Mouse (Mus musculus): ENCODE data around the gene Pglyrp2. TPM values are rescaled to one million over a fixed set of nuclear protein-coding genes. Genes with fewer than 3 reads are reported as not detected.

Pglyrp2 gene
- 0.07 TPM in 1 of 2 replicates, not detected in the other for polyA plus RNA-seq (2016; fragmentation: Nextera tagmentation; extraction: Ambion mirVana)

GRCm38 (mm10) chr17:32424034-32424433, at the start of gene Pglyrp2:
Pglyrp2 (minus strand) TSS chr17:32424167.
- no peaks in the 10 kb centered on the region for H3K27me3 ChIP-seq (ENCODE audit: poor library complexity, severe bottlenecking)
- no peak within 1 kb of the TSS for H3K27ac ChIP-seq
- 82% methylated on average over 2 of the region's 2 CpGs for WGBS
- no peaks in the 10 kb centered on the region for H3K9me3 ChIP-seq
- no peaks in the 10 kb centered on the region for H3K4me1 ChIP-seq
- DNase-seq (ENCODE audit: extremely low spot score, low spot score): no peak
- H3K36me3 ChIP-seq (replicated peaks): no peaks in the 10 kb centered on the region
- no peak within 1 kb of the TSS for H3K4me3 ChIP-seq

- Histone ChIP-seq H3K4me3 (no peak overlapping the region), H3K27me3 (ENCODE audit: poor library complexity, severe bottlenecking) (no peaks in the 10 kb centered on the region), H3K9me3 (no peaks in the 10 kb centered on the region), H3K27ac (no peak overlapping the region), H3K36me3 (replicated peaks) (no peaks in the 10 kb centered on the region), H3K4me1 (no peaks in the 10 kb centered on the region)
- DNase-seq (ENCODE audit: extremely low spot score, low spot score): no peak
- WGBS: 70% methylated on average over 7 of the region's 7 CpGs
Observed at GRCm38 (mm10) chr17:32472176-32472575, 48.2 kb upstream of the Pglyrp2 start.

GRCm38 (mm10) chr17:32470795-32471194, 46.8 kb upstream of the Pglyrp2 start:
- no peak overlapping the region for H3K4me3 ChIP-seq
- no peaks in the 10 kb centered on the region for H3K9me3 ChIP-seq
- H3K27me3 ChIP-seq (ENCODE audit: poor library complexity, severe bottlenecking): no peaks in the 10 kb centered on the region
- no peak overlapping the region for H3K27ac ChIP-seq
- no peak for DNase-seq (ENCODE audit: extremely low spot score, low spot score)
- 83% methylated on average over 4 of the region's 4 CpGs for WGBS
- H3K4me1 ChIP-seq: no peaks in the 10 kb centered on the region
- no peaks in the 10 kb centered on the region for H3K36me3 ChIP-seq (replicated peaks)

GRCm38 (mm10) chr17:32468494-32468893, 44.5 kb upstream of the Pglyrp2 start:
- no peaks in the 10 kb centered on the region for H3K27me3 ChIP-seq (ENCODE audit: poor library complexity, severe bottlenecking)
- H3K4me1 ChIP-seq: no peaks in the 10 kb centered on the region
- no peak for DNase-seq (ENCODE audit: extremely low spot score, low spot score)
- no peaks in the 10 kb centered on the region for H3K9me3 ChIP-seq
- H3K4me3 ChIP-seq: no peak overlapping the region
- 50% methylated on average over 7 of the region's 7 CpGs for WGBS
- H3K36me3 ChIP-seq (replicated peaks): no peaks in the 10 kb centered on the region
- H3K27ac ChIP-seq: no peak overlapping the region

- no peak overlapping the region for H3K27ac ChIP-seq
- no peak overlapping the region for H3K4me3 ChIP-seq
- H3K36me3 ChIP-seq (replicated peaks): no peaks in the 10 kb centered on the region
- peaks cover 12% of the 10 kb centered on the region for H3K4me1 ChIP-seq
- 57% methylated on average over 2 of the region's 2 CpGs for WGBS
- peaks cover 24% of the 10 kb centered on the region for H3K27me3 ChIP-seq (ENCODE audit: poor library complexity, severe bottlenecking)
- no peaks in the 10 kb centered on the region for H3K9me3 ChIP-seq
- no peak for DNase-seq (ENCODE audit: extremely low spot score, low spot score)
Observed at GRCm38 (mm10) chr17:32454997-32455396, 31.0 kb upstream of the Pglyrp2 start.

GRCm38 (mm10) chr17:32454188-32454587, 30.2 kb upstream of the Pglyrp2 start:
- H3K9me3 ChIP-seq: no peaks in the 10 kb centered on the region; the same call in 1 of the 2 replicates
- peaks cover 12% of the 10 kb centered on the region for H3K4me1 ChIP-seq
- H3K27me3 ChIP-seq (ENCODE audit: poor library complexity, severe bottlenecking): peaks cover 24% of the 10 kb centered on the region
- H3K27ac ChIP-seq: no peak overlapping the region
- no peaks in the 10 kb centered on the region for H3K36me3 ChIP-seq (replicated peaks)
- no peak overlapping the region for H3K4me3 ChIP-seq
- no peak for DNase-seq (ENCODE audit: extremely low spot score, low spot score)
- 80% methylated on average over 4 of the region's 4 CpGs for WGBS

- Histone ChIP-seq H3K27me3 (ENCODE audit: poor library complexity, severe bottlenecking) (peaks cover 24% of the 10 kb centered on the region), H3K4me3 (peak within 1 kb of the TSS; percentile 50)
Observed at GRCm38 (mm10) chr17:32452482-32452881, 28.5 kb upstream of the Pglyrp2 start, which contains the start of gene Cyp4f39. Cyp4f39 (plus strand) TSS chr17:32452723.

GRCm38 (mm10) chr17:32450844-32451537, 27.0 kb upstream of the Pglyrp2 start:
- no peaks in the 10 kb centered on the region; the same call in 1 of the 2 replicates for H3K9me3 ChIP-seq
- peaks cover 12% of the 10 kb centered on the region for H3K4me1 ChIP-seq
- no peak overlapping the region for H3K4me3 ChIP-seq
- DNase-seq (ENCODE audit: extremely low spot score, low spot score): no peak
- WGBS: 52% methylated on average over 2 of the region's 2 CpGs
- H3K27me3 ChIP-seq (ENCODE audit: poor library complexity, severe bottlenecking): peaks cover 24% of the 10 kb centered on the region
- no peaks in the 10 kb centered on the region for H3K36me3 ChIP-seq (replicated peaks)
- H3K27ac ChIP-seq: no peak overlapping the region

More at GRCm38 (mm10) chr17:32452482-32452881, 28.5 kb upstream of the Pglyrp2 start, which contains the start of gene Cyp4f39:
- H3K9me3 ChIP-seq: no peaks in the 10 kb centered on the region; the same call in 1 of the 2 replicates
- peaks cover 12% of the 10 kb centered on the region for H3K4me1 ChIP-seq
- 1% methylated on average over 19 of the region's 19 CpGs for WGBS
- no peak within 1 kb of the TSS for H3K27ac ChIP-seq
- peak; percentile 29 for DNase-seq (ENCODE audit: extremely low spot score, low spot score)
- H3K36me3 ChIP-seq (replicated peaks): no peaks in the 10 kb centered on the region

GRCm38 (mm10) chr17:32449042-32449441, 25.1 kb upstream of the Pglyrp2 start:
- Histone ChIP-seq H3K36me3 (replicated peaks) (no peaks in the 10 kb centered on the region), H3K4me3 (no peak overlapping the region), H3K9me3 (no peaks in the 10 kb centered on the region; the same call in 1 of the 2 replicates), H3K27me3 (ENCODE audit: poor library complexity, severe bottlenecking) (peaks cover 22% of the 10 kb centered on the region), H3K27ac (no peak overlapping the region), H3K4me1 (peaks cover 12% of the 10 kb centered on the region)
- WGBS: 97% methylated on average over 1 of the region's 1 CpGs
- DNase-seq (ENCODE audit: extremely low spot score, low spot score): no peak

GRCm38 (mm10) chr17:32447195-32447594, 23.2 kb upstream of the Pglyrp2 start:
- H3K4me3 ChIP-seq: no peak overlapping the region
- H3K27ac ChIP-seq: no peak overlapping the region
- peaks cover 4% of the 10 kb centered on the region; the same call in 1 of the 2 replicates for H3K27me3 ChIP-seq (ENCODE audit: poor library complexity, severe bottlenecking)
- H3K36me3 ChIP-seq (replicated peaks): no peaks in the 10 kb centered on the region
- DNase-seq (ENCODE audit: extremely low spot score, low spot score): no peak
- H3K4me1 ChIP-seq: peaks cover 1% of the 10 kb centered on the region
- no peaks in the 10 kb centered on the region; the same call in 1 of the 2 replicates for H3K9me3 ChIP-seq

GRCm38 (mm10) chr17:32445016-32445415, 21.0 kb upstream of the Pglyrp2 start:
- no peaks in the 10 kb centered on the region; the same call in 1 of the 2 replicates for H3K9me3 ChIP-seq
- H3K36me3 ChIP-seq (replicated peaks): no peaks in the 10 kb centered on the region
- no peaks in the 10 kb centered on the region for H3K27me3 ChIP-seq (ENCODE audit: poor library complexity, severe bottlenecking)
- no peaks in the 10 kb centered on the region for H3K4me1 ChIP-seq
- no peak for DNase-seq (ENCODE audit: extremely low spot score, low spot score)
- H3K27ac ChIP-seq: no peak overlapping the region
- WGBS: 80% methylated on average over 5 of the region's 5 CpGs
- no peak overlapping the region for H3K4me3 ChIP-seq

- no peaks in the 10 kb centered on the region for H3K27me3 ChIP-seq (ENCODE audit: poor library complexity, severe bottlenecking)
- H3K4me3 ChIP-seq: no peak overlapping the region
- no peaks in the 10 kb centered on the region for H3K4me1 ChIP-seq
- WGBS: 80% methylated on average over 6 of the region's 6 CpGs
- H3K36me3 ChIP-seq (replicated peaks): no peaks in the 10 kb centered on the region
- H3K27ac ChIP-seq: no peak overlapping the region
- H3K9me3 ChIP-seq: no peaks in the 10 kb centered on the region
- DNase-seq (ENCODE audit: extremely low spot score, low spot score): no peak
Observed at GRCm38 (mm10) chr17:32443245-32443644, 19.3 kb upstream of the Pglyrp2 start.

GRCm38 (mm10) chr17:32437106-32437505, 13.1 kb upstream of the Pglyrp2 start:
- H3K9me3 ChIP-seq: no peaks in the 10 kb centered on the region
- no peak for DNase-seq (ENCODE audit: extremely low spot score, low spot score)

More at GRCm38 (mm10) chr17:32437106-32437505, 13.1 kb upstream of the Pglyrp2 start:
- Histone ChIP-seq H3K36me3 (replicated peaks) (no peaks in the 10 kb centered on the region), H3K27me3 (ENCODE audit: poor library complexity, severe bottlenecking) (no peaks in the 10 kb centered on the region), H3K4me3 (no peak overlapping the region), H3K4me1 (no peaks in the 10 kb centered on the region), H3K27ac (no peak overlapping the region)
- 92% methylated on average over 4 of the region's 4 CpGs for WGBS
